Comparison of ENCODE assay signal across 21 mouse cellular contexts in the genomic region with DNA sequence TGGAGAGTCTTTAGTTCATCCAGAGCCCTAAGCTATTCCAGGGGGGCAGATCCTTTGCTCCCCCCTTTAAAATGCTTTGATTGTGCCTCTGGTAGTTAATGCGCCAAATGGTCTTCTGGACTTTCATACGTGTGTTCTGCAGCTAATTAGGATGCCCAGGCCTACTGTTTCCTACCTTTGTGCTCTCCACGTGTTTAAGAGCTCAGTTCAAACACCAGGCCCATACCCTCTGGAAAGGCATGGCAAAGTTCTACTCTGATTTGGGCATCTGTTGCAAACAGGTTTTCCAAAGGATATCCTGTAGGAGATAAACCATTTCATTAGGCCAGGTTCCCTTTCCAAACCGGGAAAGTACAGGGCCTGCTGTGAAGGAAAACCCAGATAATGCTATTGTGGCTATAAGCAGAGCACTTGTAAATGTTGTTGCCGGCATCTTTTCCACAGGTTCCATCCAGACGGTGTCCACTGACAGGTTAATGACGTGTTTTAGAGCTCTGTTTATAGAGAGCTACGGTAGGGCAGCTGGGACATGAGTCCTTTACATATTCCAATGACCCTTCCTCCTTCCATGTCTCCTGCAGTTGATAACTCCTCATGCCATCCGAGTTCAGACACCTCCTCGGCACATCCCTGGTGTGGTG.
DNase-seq lines count a peak whose midpoint lies in the region; ATAC-seq lines count a peak whose summit lies in the region.
"Had no signal": no experiment of that assay in that cellular context is flagged by ENCODE, and none has a peak within 500 bp of the region (broad histone marks: within the 10 kb centered on the region; RNA-seq: fewer than 3 reads in every experiment).

No protein-coding gene starts in this region.

- no peak overlapping the region for H3K4me3 ChIP-seq in heart, embryonic 16.5 days (ENCODE audit: low read length)
- H3K4me3 ChIP-seq in heart, embryonic 10.5 days: no peak overlapping the region
- H3K4me3 ChIP-seq in limb, embryonic 12.5 days (replicated peaks): no peak overlapping the region
- H3K4me3 ChIP-seq: embryonic facial prominence, embryonic 15.5 days; forebrain, embryonic 15.5 days; heart, embryonic 12.5 days; hindbrain, embryonic 10.5 days; intestine, embryonic 15.5 days had no signal

- intact Hi-C loops in heart, postnatal 14 days (cut with DNase I): no loop called here

- peaks cover under 1% of the 10 kb centered on the region; the same call in 1 of the 2 replicates for H3K9me3 ChIP-seq in heart, embryonic 16.5 days (replicated peaks; ENCODE audit: control insufficient read depth, low read length)
- no peaks in the 10 kb centered on the region for H3K9me3 ChIP-seq in heart, embryonic 10.5 days
- no peaks in the 10 kb centered on the region for H3K9me3 ChIP-seq in limb, embryonic 12.5 days
- H3K9me3 ChIP-seq: embryonic facial prominence, embryonic 15.5 days; forebrain, embryonic 15.5 days; heart, embryonic 12.5 days; hindbrain, embryonic 10.5 days; intestine, embryonic 15.5 days had no signal

- DNase-seq in heart, adult 11 months: peak; percentile 91
- no peak for DNase-seq in heart, postnatal 14 days
- DNase-seq in heart, embryonic 10.5 days (ENCODE audit: low spot score): no peak
- peak; percentile 71 for DNase-seq in forelimb bud, embryonic 11.5 days (ENCODE audit: low read depth, low spot score)
- DNase-seq: cerebellum, adult 18-20 months; cerebellum, adult 9-11 months; cerebellum, postnatal 36 days; gastrocnemius, postnatal 14 days; kidney, adult 18-20 months had no signal

- ATAC-seq in heart, embryonic 16.5 days (replicated peaks; ENCODE audit: extremely low read depth, insufficient read depth, low FRiP score): peak; percentile 28; the same call in 1 of the 2 replicates
- no peak for ATAC-seq in limb, embryonic 12.5 days (ENCODE audit: insufficient number of reproducible peaks, insufficient read depth, low FRiP score, low TSS enrichment, low read depth)
- no peak for ATAC-seq in megakaryocyte progenitor cell, adult 5-6 weeks (replicated peaks; ENCODE audit: poor library complexity)
- ATAC-seq: activated CD4-positive, CD25-positive, alpha-beta regulatory T cell, adult 4 months; forebrain, embryonic 15.5 days; intestine, embryonic 15.5 days; Patski had no signal

- no peaks in the 10 kb centered on the region for H3K36me3 ChIP-seq in heart, embryonic 16.5 days (ENCODE audit: control insufficient read depth, insufficient read depth)
- no peaks in the 10 kb centered on the region for H3K36me3 ChIP-seq in heart, embryonic 10.5 days
- H3K36me3 ChIP-seq in limb, embryonic 12.5 days: peaks cover 26% of the 10 kb centered on the region
- H3K36me3 ChIP-seq: embryonic facial prominence, embryonic 15.5 days; forebrain, embryonic 15.5 days; heart, embryonic 12.5 days; intestine, embryonic 15.5 days had no signal

- no peak overlapping the region for H3K27ac ChIP-seq in heart, embryonic 16.5 days (ENCODE audit: low read length)
- no peak overlapping the region for H3K27ac ChIP-seq in heart, embryonic 10.5 days
- H3K27ac ChIP-seq in limb, embryonic 12.5 days: peak overlapping the region; percentile 47
- H3K27ac ChIP-seq: embryonic facial prominence, embryonic 15.5 days; forebrain, embryonic 15.5 days; hindbrain, embryonic 10.5 days; intestine, embryonic 15.5 days had no signal

- no peaks in the 10 kb centered on the region for H3K27me3 ChIP-seq in heart, embryonic 16.5 days (ENCODE audit: control insufficient read depth, insufficient read depth, low read length)
- no peaks in the 10 kb centered on the region for H3K27me3 ChIP-seq in heart, embryonic 10.5 days (ENCODE audit: insufficient read depth, poor library complexity, severe bottlenecking)
- H3K27me3 ChIP-seq in limb, embryonic 12.5 days: no peaks in the 10 kb centered on the region
- H3K27me3 ChIP-seq: CH12.LX; embryonic facial prominence, embryonic 15.5 days; heart, embryonic 12.5 days; intestine, embryonic 15.5 days; Patski had no signal

- no peaks in the 10 kb centered on the region for H3K4me1 ChIP-seq in heart, embryonic 16.5 days (ENCODE audit: control insufficient read depth, insufficient read depth, low read length)
- H3K4me1 ChIP-seq in heart, embryonic 10.5 days: peaks cover 13% of the 10 kb centered on the region
- peaks cover 40% of the 10 kb centered on the region for H3K4me1 ChIP-seq in limb, embryonic 12.5 days (replicated peaks)
- H3K4me1 ChIP-seq: forebrain, embryonic 15.5 days; intestine, embryonic 15.5 days had no signal

- H3K4me2 ChIP-seq in heart, embryonic 16.5 days (ENCODE audit: low read depth, low read length): no peak overlapping the region
- no peak overlapping the region for H3K4me2 ChIP-seq in limb, embryonic 12.5 days
- H3K4me2 ChIP-seq: embryonic facial prominence, embryonic 15.5 days; forebrain, embryonic 15.5 days; heart, embryonic 12.5 days; hindbrain, embryonic 14.5 days; intestine, embryonic 15.5 days had no signal

- H3K9ac ChIP-seq in heart, embryonic 16.5 days (ENCODE audit: low read length): no peak overlapping the region
- H3K9ac ChIP-seq in limb, embryonic 12.5 days (replicated peaks): no peak overlapping the region
- H3K9ac ChIP-seq: embryonic facial prominence, embryonic 15.5 days; forebrain, embryonic 15.5 days; heart, embryonic 12.5 days; hindbrain, embryonic 14.5 days; intestine, embryonic 15.5 days had no signal

- WGBS in heart, embryonic 16.5 days: 44% methylated on average over 10 of the region's 10 CpGs
- 52% methylated on average over 10 of the region's 10 CpGs for WGBS in heart, embryonic 10.5 days
- 28% methylated on average over 10 of the region's 10 CpGs for whole genome bisulfite sequencing in limb, embryonic 12.5 days

Comparison
In these comparisons a context has a peak if more than half of its experiments do, and no peak if none do; other contexts are left out.
1. DNase-seq: peak in heart, adult 11 months (single experiment) and forelimb bud, embryonic 11.5 days (single experiment); none in heart, postnatal 14 days (0 of 2) and heart, embryonic 10.5 days (single experiment).